Mouse (Mus musculus) limb, embryonic 14.5 days (tissue): ENCODE data around the gene Gm11492. TPM values are rescaled to one million over a fixed set of nuclear protein-coding genes. Genes with fewer than 3 reads are reported as not detected.
A peak's percentile ranks its signal among the peaks of the same experiment; 100 is the strongest.

Experiments used
- ATAC-seq: fragments of 200-750 bp; cut with Nextera tagmentation; 2 replicates; pipeline ENCODE4 v1.8.0; 2017; ENCODE audit warnings: low read depth, moderate number of reproducible peaks, moderate TSS enrichment; ENCODE audit not compliant: low FRiP score
- DNase-seq: peaks from one replicate; pipeline ENCODE4 v3.0.0-alpha.2; 2015; ENCODE audit warnings: low spot score
- H3K27ac ChIP-seq: fragments of 300-500 bp; sonication (generic); replicated peaks from 2 replicates; pipeline ENCODE4 v1.5.1; 2014; ENCODE audit warnings: low read depth, mild to moderate bottlenecking, low read length, moderate library complexity, mixed read lengths
- H3K27me3 ChIP-seq: fragments of 300-500 bp; sonication (generic); 2 replicates; pipeline ENCODE4 v1.6.1; 2014; ENCODE audit warnings: low read length, mixed read lengths; ENCODE audit not compliant: control insufficient read depth, insufficient read depth
- H3K36me3 ChIP-seq: fragments of 300-500 bp; sonication (generic); 2 replicates; pipeline ENCODE4 v1.6.1; 2014; ENCODE audit warnings: mild to moderate bottlenecking, low read length, moderate library complexity, mixed read lengths; ENCODE audit not compliant: control insufficient read depth, insufficient read depth
- H3K4me1 ChIP-seq: fragments of 300-500 bp; sonication (generic); 2 replicates; pipeline ENCODE4 v1.6.1; 2014; ENCODE audit warnings: antibody characterized with exemption, low read length, mixed read lengths; ENCODE audit not compliant: control insufficient read depth, insufficient read depth
- H3K4me2 ChIP-seq: fragments of 300-500 bp; sonication (generic); replicated peaks from 2 replicates; pipeline ENCODE4 v1.6.1; 2014; ENCODE audit warnings: low read depth, mild to moderate bottlenecking, low read length, moderate library complexity; ENCODE audit not compliant: severe bottlenecking
- H3K4me3 ChIP-seq: fragments of 300-500 bp; sonication (generic); replicated peaks from 2 replicates; pipeline ENCODE4 v1.5.1; 2014; ENCODE audit warnings: low read length
- H3K9ac ChIP-seq: fragments of 300-500 bp; sonication (generic); 2 replicates; pipeline ENCODE4 v1.6.1; 2014; ENCODE audit warnings: mild to moderate bottlenecking, low read depth, low read length, moderate library complexity; ENCODE audit not compliant: severe bottlenecking
- H3K9me3 ChIP-seq: fragments of 300-500 bp; sonication (generic); 2 replicates; pipeline ENCODE4 v1.6.1; 2016; ENCODE audit warnings: low read length; ENCODE audit not compliant: control insufficient read depth
- POLR2A ChIP-seq: fragments of 200-500 bp; IDR thresholded peaks from 2 replicates; pipeline ENCODE4 v1.8.0; 2012; ENCODE audit warnings: inconsistent platforms, mild to moderate bottlenecking, moderate library complexity, borderline replicate concordance; ENCODE audit not compliant: insufficient read depth, insufficient read length; ENCODE audit errors: extremely low read depth
- WGBS: fragments of 180-500 bp; shearing (Covaris S2); extraction: QIAGEN DNeasy Blood & Tissue Kit; methylation state at CpG from one replicate; pipeline ENCODE4 v1.1.7; 2014; 5-methylcytosine and 5-hydroxymethylcytosine counted together
- polyA plus RNA-seq, 2 experiments: library from polyadenylated mRNA; depleted of rRNA in 1 of 2; stranded (reverse) in 1 of 2; unstranded in 1 of 2; fragments of >200 nt; fragmentation: Nextera tagmentation in 1 of 2; extraction: Ambion mirVana in 1 of 2; gene quantifications; 2 replicates each; pipeline versions ENCODE4 v1.2.1 to v1.2.3; 2012 to 2014

Gene Gm11492
- polyA plus RNA-seq, 2 experiments = not detected

GRCm38 (mm10) chr11:87527990-87528389 is 38.5 kb upstream of the Gm11492 start:
- Histone ChIP-seq H3K27ac (no peak overlapping the region), H3K9ac (no peak overlapping the region), H3K4me2 (no peak overlapping the region), H3K4me1 (no peaks in the 10 kb centered on the region), H3K27me3 (no peaks in the 10 kb centered on the region), H3K4me3 (no peak overlapping the region), H3K36me3 (no peaks in the 10 kb centered on the region), H3K9me3 (no peaks in the 10 kb centered on the region)
- 46% methylated on average over 4 of the region's 4 CpGs for WGBS
- no peak for DNase-seq
- ATAC-seq = no peak
- no peak for TF ChIP-seq POLR2A

GRCm38 (mm10) chr11:87531695-87532094 is 34.8 kb upstream of the Gm11492 start:
- Histone ChIP-seq H3K4me1 (no peaks in the 10 kb centered on the region), H3K36me3 (no peaks in the 10 kb centered on the region), H3K4me3 (no peak overlapping the region), H3K27ac (no peak overlapping the region), H3K9ac (no peak overlapping the region), H3K4me2 (no peak overlapping the region), H3K27me3 (no peaks in the 10 kb centered on the region), H3K9me3 (no peaks in the 10 kb centered on the region)
- DNase-seq (peak; percentile 8), ATAC-seq (no peak)
- WGBS = 48% methylated on average over 6 of the region's 6 CpGs
- TF ChIP-seq POLR2A = no peak

GRCm38 (mm10) chr11:87542285-87542684 is 24.2 kb upstream of the Gm11492 start:
- DNase-seq = no peak

GRCm38 (mm10) chr11:87542906-87543305 is 23.5 kb upstream of the Gm11492 start:
- 47% methylated on average over 3 of the region's 3 CpGs for WGBS
- Histone ChIP-seq H3K4me3 (no peak overlapping the region), H3K9me3 (no peaks in the 10 kb centered on the region), H3K36me3 (no peaks in the 10 kb centered on the region), H3K4me2 (no peak overlapping the region), H3K4me1 (no peaks in the 10 kb centered on the region), H3K27ac (no peak overlapping the region), H3K27me3 (no peaks in the 10 kb centered on the region), H3K9ac (no peak overlapping the region)
- DNase-seq (no peak), ATAC-seq (no peak)
- TF ChIP-seq POLR2A = no peak

More at GRCm38 (mm10) chr11:87542285-87542684, 24.2 kb upstream of the Gm11492 start:
- no peaks in the 10 kb centered on the region for H3K9me3 ChIP-seq
- no peaks in the 10 kb centered on the region for H3K36me3 ChIP-seq
- no peak overlapping the region for H3K4me3 ChIP-seq
- no peak overlapping the region for H3K9ac ChIP-seq
- H3K4me1 ChIP-seq = no peaks in the 10 kb centered on the region
- TF ChIP-seq POLR2A = no peak
- no peak for ATAC-seq
- H3K27me3 ChIP-seq = no peaks in the 10 kb centered on the region
- WGBS = 28% methylated on average over 8 of the region's 8 CpGs
- no peak overlapping the region for H3K4me2 ChIP-seq
- no peak overlapping the region for H3K27ac ChIP-seq

DNA sequence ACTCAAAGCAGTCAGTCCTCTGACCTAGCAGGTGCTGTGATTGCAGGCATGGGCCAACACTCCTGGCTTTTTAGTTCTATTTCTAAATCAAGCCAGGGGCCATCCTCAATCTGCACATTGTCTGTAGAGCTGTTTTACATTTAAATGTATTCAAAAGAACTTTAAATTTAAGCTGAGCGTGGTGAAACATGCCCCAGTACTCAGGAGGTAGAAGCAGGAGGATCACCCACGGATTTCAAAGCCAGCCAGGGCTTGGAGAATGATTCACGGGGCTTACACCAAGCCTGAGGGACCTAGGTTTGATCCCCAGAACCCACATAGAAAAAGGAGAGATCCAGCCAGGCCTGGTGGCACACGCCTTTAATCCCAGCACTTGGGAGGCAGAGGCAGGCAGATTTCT is 13.1 kb upstream of the Gm11492 start:
- no peak overlapping the region for H3K27ac ChIP-seq
- no peaks in the 10 kb centered on the region for H3K9me3 ChIP-seq
- H3K4me2 ChIP-seq = no peak overlapping the region
- H3K27me3 ChIP-seq = no peaks in the 10 kb centered on the region
- TF ChIP-seq POLR2A = no peak
- DNase-seq (no peak), ATAC-seq (no peak)
- H3K4me1 ChIP-seq = peaks cover 3% of the 10 kb centered on the region; the same call in 1 of the 2 replicates
- WGBS = 76% methylated on average over 4 of the region's 4 CpGs
- H3K9ac ChIP-seq = no peak overlapping the region
- H3K4me3 ChIP-seq = no peak overlapping the region
- no peaks in the 10 kb centered on the region for H3K36me3 ChIP-seq

- H3K27me3 ChIP-seq = no peaks in the 10 kb centered on the region
- no peak overlapping the region for H3K27ac ChIP-seq
- ATAC-seq = no peak
- peaks cover 3% of the 10 kb centered on the region; the same call in 1 of the 2 replicates for H3K4me1 ChIP-seq
- H3K4me2 ChIP-seq = no peak overlapping the region
- no peaks in the 10 kb centered on the region for H3K36me3 ChIP-seq
- TF ChIP-seq POLR2A = no peak
- H3K9me3 ChIP-seq = no peaks in the 10 kb centered on the region
- no peak overlapping the region for H3K4me3 ChIP-seq
- H3K9ac ChIP-seq = no peak overlapping the region
- no peak for DNase-seq
- 44% methylated on average over 5 of the region's 5 CpGs for WGBS
Measured at GRCm38 (mm10) chr11:87554386-87554785, 12.1 kb upstream of the Gm11492 start.
